Mouse (Mus musculus) midbrain, embryonic 16.5 days (tissue): ENCODE measurements around the gene Erlin1. TPM values are rescaled to one million over a fixed set of nuclear protein-coding genes. Genes with fewer than 3 reads are reported as not detected.

Experiments used
- ATAC-seq: fragments of 200-750 bp; cut with Nextera tagmentation; 2 replicates; pipeline ENCODE4 v1.8.0; 2017; ENCODE audit warnings: moderate TSS enrichment
- H3K27ac ChIP-seq: fragments of 300-500 bp; sonication (generic); 2 replicates; pipeline ENCODE4 v1.5.1; 2014; ENCODE audit warnings: mild to moderate bottlenecking, low read length, mixed read lengths
- H3K27me3 ChIP-seq: fragments of 300-500 bp; sonication (generic); 2 replicates; pipeline ENCODE4 v1.6.1; 2014; ENCODE audit warnings: low read depth, low read length, mixed read lengths; ENCODE audit not compliant: control insufficient read depth, insufficient read depth
- H3K36me3 ChIP-seq: fragments of 300-500 bp; sonication (generic); 2 replicates; pipeline ENCODE4 v1.6.1; 2014; ENCODE audit warnings: mild to moderate bottlenecking, low read length, moderate library complexity, mixed read lengths; ENCODE audit not compliant: control insufficient read depth, insufficient read depth
- H3K4me1 ChIP-seq: fragments of 300-500 bp; sonication (generic); 2 replicates; pipeline ENCODE4 v1.6.1; 2014; ENCODE audit warnings: mild to moderate bottlenecking, low read length, mixed read lengths; ENCODE audit not compliant: control insufficient read depth, insufficient read depth
- H3K4me2 ChIP-seq: fragments of 300-500 bp; sonication (generic); 2 replicates; pipeline ENCODE4 v1.6.1; 2014; ENCODE audit warnings: mild to moderate bottlenecking, low read length, mixed read lengths
- H3K4me3 ChIP-seq: fragments of 300-500 bp; sonication (generic); 2 replicates; pipeline ENCODE4 v1.5.1; 2014; ENCODE audit warnings: low read depth, mild to moderate bottlenecking, low read length, moderate library complexity, mixed read lengths
- H3K9ac ChIP-seq: fragments of 300-500 bp; sonication (generic); 2 replicates; pipeline ENCODE4 v1.6.1; 2014; ENCODE audit warnings: low read depth, low read length, mixed read lengths
- H3K9me3 ChIP-seq: fragments of 300-500 bp; sonication (generic); replicated peaks from 2 replicates; pipeline ENCODE4 v1.6.1; 2014; ENCODE audit warnings: mild to moderate bottlenecking, low read length, mixed read lengths; ENCODE audit not compliant: control insufficient read depth, poor library complexity, severe bottlenecking
- WGBS: fragments of 180-500 bp; shearing (Covaris S2); extraction: QIAGEN DNeasy Blood & Tissue Kit; methylation state at CpG from one replicate; pipeline ENCODE4 v1.1.7; 2014; 5-methylcytosine and 5-hydroxymethylcytosine counted together
- polyA plus RNA-seq: library from polyadenylated mRNA; unstranded; fragments of >200 nt; fragmentation: Nextera tagmentation; extraction: Ambion mirVana; gene quantifications from 2 replicates; pipeline ENCODE4 v1.2.1, GENCODE M21; 2015

Erlin1 gene
- polyA plus RNA-seq, 1 experiment from 2014 or later: 24.4 TPM

DNA sequence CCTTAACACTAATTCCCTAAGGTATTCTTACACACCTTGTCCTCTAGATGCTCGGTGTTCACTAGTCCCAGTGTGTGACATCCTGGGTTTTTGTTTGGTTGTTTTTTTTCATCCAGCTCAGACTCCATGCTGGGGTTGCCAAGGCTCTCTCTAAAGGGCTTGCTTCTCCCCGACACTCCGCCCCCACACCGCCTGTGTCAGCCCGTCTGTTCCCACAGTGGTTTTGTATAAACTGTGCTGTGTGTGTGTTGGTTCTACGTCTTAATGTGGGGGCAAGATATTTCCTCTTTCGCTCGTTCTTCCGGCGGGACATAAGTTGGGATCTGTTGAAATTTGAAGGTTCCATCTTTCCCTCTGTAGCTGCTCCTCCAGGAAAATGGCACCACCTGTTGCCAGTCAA is 71.5 kb downstream of the Erlin1 start:
- Histone ChIP-seq H3K4me2 (no peak overlapping the region), H3K36me3 (no peaks in the 10 kb centered on the region), H3K27me3 (no peaks in the 10 kb centered on the region), H3K4me3 (no peak overlapping the region), H3K27ac (no peak overlapping the region), H3K9me3 (no peaks in the 10 kb centered on the region), H3K4me1 (no peaks in the 10 kb centered on the region), H3K9ac (no peak overlapping the region)
- no peak for ATAC-seq
- 90% methylated on average over 10 of the region's 10 CpGs for WGBS

DNA sequence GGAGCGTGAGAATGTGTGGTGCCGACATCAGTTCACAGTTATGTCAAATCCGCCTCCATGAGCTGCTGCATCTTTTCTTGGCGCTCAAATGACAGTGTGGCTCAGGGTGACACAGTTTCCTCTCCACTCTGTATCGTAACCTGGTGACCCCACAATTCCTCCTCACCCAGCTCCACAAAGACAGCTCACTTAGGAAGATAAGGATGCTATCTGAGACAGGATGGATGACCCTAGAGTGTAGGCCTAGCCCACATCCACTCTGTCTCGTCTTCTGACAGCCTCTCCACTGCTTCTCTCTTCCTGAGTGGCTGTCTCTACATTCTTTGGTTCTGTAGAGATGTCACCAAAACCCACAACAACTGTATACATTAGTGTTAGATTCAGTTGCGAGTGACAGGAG is 74.2 kb downstream of the Erlin1 start:
- Histone ChIP-seq H3K27ac (no peak overlapping the region), H3K27me3 (no peaks in the 10 kb centered on the region), H3K4me2 (no peak overlapping the region), H3K4me3 (no peak overlapping the region), H3K4me1 (no peaks in the 10 kb centered on the region), H3K9ac (no peak overlapping the region), H3K9me3 (no peaks in the 10 kb centered on the region), H3K36me3 (no peaks in the 10 kb centered on the region)
- WGBS: 85% methylated on average over 7 of the region's 7 CpGs
- ATAC-seq: no peak

DNA sequence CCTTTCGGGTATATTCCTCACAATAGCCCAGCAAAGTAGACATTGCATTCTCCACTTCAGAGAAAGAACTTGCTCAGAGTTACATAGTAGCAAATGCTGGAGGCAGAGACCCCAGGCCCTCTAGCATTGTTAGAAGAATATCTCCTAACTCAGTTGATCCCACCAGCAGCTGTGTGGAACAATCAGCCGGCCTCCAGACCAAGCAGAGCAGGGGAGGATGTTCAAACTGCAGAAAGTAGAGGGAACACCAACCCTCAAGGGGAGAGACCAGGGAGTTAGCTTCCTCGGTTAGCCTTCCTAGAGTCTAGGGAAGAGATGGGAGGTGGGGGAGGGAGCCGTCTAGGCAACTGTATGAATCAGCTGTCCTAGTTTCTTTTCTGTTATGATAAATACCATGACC is 77.1 kb downstream of the Erlin1 start:
- 83% methylated on average over 4 of the region's 4 CpGs for WGBS
- no peak overlapping the region for H3K4me2 ChIP-seq
- H3K27me3 ChIP-seq: no peaks in the 10 kb centered on the region
- no peak for ATAC-seq
- H3K27ac ChIP-seq: no peak overlapping the region
- no peak overlapping the region for H3K9ac ChIP-seq
- H3K36me3 ChIP-seq: no peaks in the 10 kb centered on the region
- no peaks in the 10 kb centered on the region for H3K9me3 ChIP-seq
- no peaks in the 10 kb centered on the region for H3K4me1 ChIP-seq
- no peak overlapping the region for H3K4me3 ChIP-seq

DNA sequence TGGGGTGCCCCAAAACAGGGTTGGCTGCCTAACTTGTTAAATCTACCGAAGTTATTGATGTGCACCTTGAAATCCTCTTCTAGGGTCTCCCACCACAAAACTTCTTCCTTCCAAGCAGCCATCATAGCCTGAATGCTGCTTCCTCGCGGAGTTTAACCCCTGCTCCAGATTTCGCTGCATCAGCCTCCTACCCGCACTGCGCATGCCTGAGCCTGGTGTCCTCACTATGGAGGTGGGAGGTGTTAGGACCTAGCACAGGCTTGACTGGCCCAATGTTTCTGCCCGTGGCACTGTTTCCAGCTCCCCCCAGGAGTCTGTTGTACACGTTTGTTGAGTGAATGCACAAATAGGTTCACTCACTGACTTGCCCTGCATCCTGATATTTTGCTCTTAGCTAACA is 79.2 kb downstream of the Erlin1 start:
- ATAC-seq: no peak
- Histone ChIP-seq H3K27me3 (no peaks in the 10 kb centered on the region), H3K4me1 (peaks cover 5% of the 10 kb centered on the region; the same call in 1 of the 2 replicates), H3K36me3 (no peaks in the 10 kb centered on the region), H3K27ac (no peak overlapping the region), H3K4me2 (no peak overlapping the region), H3K9ac (no peak overlapping the region), H3K4me3 (no peak overlapping the region), H3K9me3 (no peaks in the 10 kb centered on the region)
- WGBS: 86% methylated on average over 8 of the region's 8 CpGs

DNA sequence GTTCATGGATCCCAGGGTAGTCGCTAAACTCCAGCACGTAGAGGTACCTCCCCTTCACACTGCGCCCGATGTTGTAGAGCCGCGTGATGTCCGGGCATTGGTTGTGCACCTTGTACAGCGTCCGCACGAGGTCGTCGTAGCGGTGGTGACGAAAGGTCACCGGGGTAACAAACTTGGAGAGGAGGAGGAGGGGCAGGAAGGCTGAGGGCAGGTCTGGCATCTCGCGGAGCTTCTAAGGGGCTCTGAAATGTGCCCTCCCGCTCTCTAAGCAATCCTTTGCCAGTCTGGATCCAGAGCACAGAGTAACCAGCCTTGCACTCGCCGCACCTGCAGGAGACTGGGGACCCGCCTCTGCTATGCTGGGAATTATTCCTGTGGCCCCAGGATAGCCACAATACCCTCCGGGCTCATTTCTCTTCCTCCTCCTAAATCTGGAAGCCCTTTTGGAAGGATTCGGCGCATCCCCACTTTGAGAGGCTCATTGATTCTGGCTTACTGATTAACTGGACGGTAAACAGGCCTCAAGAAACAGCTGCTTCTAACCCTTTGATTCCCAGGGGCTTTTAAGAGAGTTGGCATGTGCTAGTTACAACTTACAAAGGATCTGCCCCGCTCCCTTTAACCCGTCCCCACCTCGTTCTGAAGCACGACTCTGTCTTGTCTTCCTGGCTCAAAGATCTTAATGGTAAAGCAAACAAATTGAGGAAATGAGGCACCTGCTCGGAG is 83.4 kb downstream of the Erlin1 start, which contains the start of gene Cpn1:
Gene Cpn1, minus strand, starts transcription at position 488 of the 726 bp plus-strand sequence.
- no peak within 1 kb of the TSS; the same call in 1 of the 2 replicates for H3K9ac ChIP-seq
- H3K4me3 ChIP-seq: peak within 1 kb of the TSS; percentile 24
- H3K4me2 ChIP-seq: peak within 1 kb of the TSS; percentile 40
- no peaks in the 10 kb centered on the region for H3K9me3 ChIP-seq
- WGBS: 15% methylated on average over 30 of the region's 30 CpGs
- no peaks in the 10 kb centered on the region for H3K36me3 ChIP-seq
- H3K27ac ChIP-seq: no peak within 1 kb of the TSS
- H3K27me3 ChIP-seq: no peaks in the 10 kb centered on the region; the same call in 1 of the 2 replicates
- peaks cover 5% of the 10 kb centered on the region; the same call in 1 of the 2 replicates for H3K4me1 ChIP-seq
- no peak for ATAC-seq

Other genes with a start within 250 kb of the Erlin1 start
- 7.4 and 8.2 TPM in 2 replicates for gene Dnmbp, start 129.6 kb downstream of the Erlin1 start, polyA plus RNA-seq
- gene Cpn1, start 83.2 kb downstream of the Erlin1 start, polyA plus RNA-seq: 0.37 and 0.39 TPM in 2 replicates
- not detected in 2 replicates for gene Cyp2c23, start 40.6 kb downstream of the Erlin1 start, polyA plus RNA-seq
- gene Chuk, start 37.7 kb upstream of the Erlin1 start, polyA plus RNA-seq: 65.7 and 65.8 TPM in 2 replicates
- 31.1 and 33.3 TPM in 2 replicates for gene Cwf19l1, start 66.1 kb upstream of the Erlin1 start, polyA plus RNA-seq
- gene Bloc1s2, start 76.7 kb upstream of the Erlin1 start, polyA plus RNA-seq: 161 and 164 TPM in 2 replicates
- gene Pkd2l1, start 122.7 kb upstream of the Erlin1 start, polyA plus RNA-seq: 0.10 and 0.28 TPM in 2 replicates
- gene Scd3, start 133.5 kb upstream of the Erlin1 start, polyA plus RNA-seq: 6.9 and 8.1 TPM in 2 replicates
- 281 and 311 TPM in 2 replicates for gene Scd2, start 223.9 kb upstream of the Erlin1 start, polyA plus RNA-seq